Mouse (Mus musculus) testis, adult 2 months (tissue): ENCODE measurements at regions not wholly inside any gene's neighbourhood (a gene's known extent, or its start where the extent isn't known, plus 50 kb on each side); places are given as distances from the start of the nearest gene placed in this dataset.

ENCODE experiments used
- CTCF ChIP-seq: fragments of 200-500 bp; IDR thresholded peaks from 2 replicates; pipeline ENCODE4 v1.5.1; 2012; ENCODE audit warnings: low read depth, mild to moderate bottlenecking, inconsistent platforms, low read length, moderate library complexity; ENCODE audit not compliant: control insufficient read depth, insufficient read depth, insufficient replicate concordance
- POLR2A ChIP-seq: fragments of 200-500 bp; IDR thresholded peaks from 2 replicates; pipeline ENCODE4 v1.6.1; 2012; ENCODE audit warnings: low read depth, mild to moderate bottlenecking, inconsistent platforms, low read length, moderate library complexity; ENCODE audit not compliant: control insufficient read depth

GRCm38 (mm10) chr3:21949459-21949858 lies 127.0 kb upstream of the Tbl1xr1 start:
- no peak for TF ChIP-seq POLR2A
- TF ChIP-seq CTCF = no peak
